Mouse (Mus musculus) thymus, adult 2 months (tissue): ENCODE results near the gene Trnp1.

Experiments used
- CTCF ChIP-seq: fragments of 200-500 bp; IDR thresholded peaks from 2 replicates; pipeline ENCODE4 v1.5.1; 2012; ENCODE audit warnings: mild to moderate bottlenecking, control low read depth, low read length, moderate library complexity, borderline replicate concordance; ENCODE audit not compliant: control insufficient read depth, poor library complexity, insufficient read depth; ENCODE audit errors: extremely low read depth
- POLR2A ChIP-seq: fragments of 200-500 bp; IDR thresholded peaks from 2 replicates; pipeline ENCODE4 v1.6.1; 2012; ENCODE audit warnings: mild to moderate bottlenecking, low read length, control low read depth, moderate library complexity; ENCODE audit not compliant: control insufficient read depth, poor library complexity, insufficient read depth; ENCODE audit errors: extremely low read depth

- TF ChIP-seq CTCF: no peak
- no peak for TF ChIP-seq POLR2A
These were observed 34.4 kb upstream of the Trnp1 start for GRCm38 (mm10) chr4:133532777-133533176.
